Mouse (Mus musculus) cerebellum, adult 18-20 months (tissue): ENCODE results near the gene Snx27.
A peak's percentile ranks its signal among the peaks of the same experiment; 100 is the strongest.

Experiments
- DNase-seq, 2 experiments: peaks; one replicate each; pipeline ENCODE4 v3.0.0; 2021

Snx27 gene

DNA sequence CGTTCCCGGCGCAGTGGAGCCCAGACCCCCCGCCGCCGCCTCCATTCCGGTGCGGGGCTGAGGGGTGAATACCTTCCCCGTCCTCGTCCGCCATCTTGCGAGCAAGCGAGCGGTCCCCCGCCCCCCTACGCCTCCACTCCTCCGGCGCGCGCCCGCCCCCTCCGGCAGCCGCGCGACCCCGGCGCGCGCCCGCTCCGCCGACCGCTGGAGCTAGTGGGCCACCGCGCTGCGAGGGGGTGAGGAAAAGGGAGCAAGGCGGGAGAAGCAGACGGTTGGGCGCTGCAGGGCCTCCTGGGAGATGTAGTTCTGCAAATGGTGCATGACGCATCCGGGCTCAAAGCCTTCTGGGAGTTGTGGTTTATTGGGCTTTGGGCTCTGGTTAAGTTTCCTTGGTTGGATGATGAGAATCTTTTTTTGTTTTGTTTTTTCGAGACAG is at the start of gene Snx27:
Gene Snx27, minus strand, starts transcription at position 261 of the 436 bp plus-strand sequence.
- peak; percentile 86 to 95 for DNase-seq

DNA sequence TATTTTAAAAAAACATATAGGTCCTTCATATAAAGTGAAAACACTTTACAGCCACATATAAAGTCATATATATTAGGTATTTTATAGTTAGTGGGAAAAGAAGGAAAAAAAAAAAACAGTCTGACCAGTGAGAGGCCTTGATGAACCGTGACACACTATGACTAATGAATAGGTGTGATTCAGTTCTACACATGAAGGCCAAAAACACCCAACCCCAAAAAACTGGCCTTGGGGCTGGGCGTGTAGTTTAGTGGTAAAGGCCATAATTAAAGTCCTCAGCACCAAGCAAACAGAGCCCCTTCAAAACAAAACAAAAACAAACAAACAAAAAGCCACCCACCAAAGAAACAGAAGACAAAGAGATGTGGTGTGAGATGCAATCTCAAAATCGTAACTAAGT is 47.4 kb upstream of the Snx27 start:
- DNase-seq = no peak

DNA sequence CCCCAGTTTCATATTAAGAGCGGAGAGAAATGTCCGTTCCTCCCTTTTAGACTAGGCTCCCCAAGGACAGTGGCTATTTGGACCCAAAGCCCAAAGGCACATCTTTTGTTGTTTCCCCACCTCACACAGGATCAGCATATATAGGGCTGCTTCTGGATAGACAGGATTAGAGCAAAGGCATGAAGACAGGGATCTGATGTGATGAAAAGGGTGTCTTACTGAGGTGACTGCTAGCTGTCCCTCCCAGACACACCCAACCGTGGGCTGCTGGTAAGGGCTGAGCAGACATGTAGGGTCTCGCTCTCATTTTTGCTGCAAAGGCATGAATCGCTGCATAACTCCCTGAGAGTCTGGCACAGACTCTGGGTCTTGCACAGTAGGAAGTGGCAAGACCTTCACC is 46.2 kb upstream of the Snx27 start:
- no peak for DNase-seq

DNA sequence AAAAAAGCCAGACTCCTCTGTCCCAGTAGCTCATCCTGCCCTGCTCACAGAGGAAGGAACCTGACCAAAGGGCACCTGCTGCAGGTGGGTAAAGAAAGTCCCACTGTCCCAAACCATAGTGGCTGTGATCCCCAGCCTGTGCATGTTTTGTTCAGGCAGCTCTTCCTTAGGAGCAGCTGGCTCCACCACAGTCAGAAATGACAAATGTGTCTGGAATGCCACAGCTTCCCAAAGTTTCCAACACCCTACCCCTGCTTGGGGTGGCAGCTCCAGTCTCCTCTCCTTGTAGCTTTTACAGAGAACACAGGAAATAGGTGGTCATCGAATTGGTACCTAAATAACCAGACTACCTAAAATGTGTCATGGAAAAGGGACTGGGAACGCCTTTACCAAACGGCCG is 41.8 kb upstream of the Snx27 start:
- no peak for DNase-seq

GRCm38 (mm10) chr3:94622550-94622949 is 40.0 kb upstream of the Snx27 start:
- no peak for DNase-seq

GRCm38 (mm10) chr3:94621740-94622507 is 39.4 kb upstream of the Snx27 start:
- no peak for DNase-seq

GRCm38 (mm10) chr3:94616717-94617116 is 34.2 kb upstream of the Snx27 start:
- DNase-seq = peak; percentile 37 to 59

- no peak for DNase-seq
Measured at GRCm38 (mm10) chr3:94613258-94613878, 30.9 kb upstream of the Snx27 start.

- no peak for DNase-seq
Measured at GRCm38 (mm10) chr3:94612274-94612673, 29.8 kb upstream of the Snx27 start.

GRCm38 (mm10) chr3:94611834-94612233 is 29.3 kb upstream of the Snx27 start:
- DNase-seq = no peak

DNA sequence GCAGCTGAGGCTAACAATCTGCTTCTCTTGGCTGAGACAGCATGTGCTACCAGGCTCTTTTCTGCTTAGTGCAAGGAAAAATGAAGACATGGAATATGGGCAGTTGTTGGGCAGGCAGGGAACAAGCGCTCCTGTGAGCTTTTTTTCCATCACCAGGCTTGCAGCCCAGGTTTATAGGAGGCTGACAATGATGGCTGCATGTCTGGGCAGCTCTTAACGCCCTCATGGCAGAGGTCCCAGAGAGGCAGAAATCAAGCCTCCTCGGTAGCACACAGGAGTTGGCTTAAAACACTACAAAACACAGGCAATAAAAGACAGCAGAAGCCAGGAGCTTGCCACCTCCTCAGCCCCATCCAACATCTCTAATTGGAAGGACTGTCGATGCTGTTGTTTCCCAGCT is 28.8 kb upstream of the Snx27 start:
- DNase-seq = peak; percentile 20 to 26

- DNase-seq = peak; percentile 14 to 19
Measured at GRCm38 (mm10) chr3:94610581-94610980, 28.1 kb upstream of the Snx27 start.

- DNase-seq = no peak
Measured at GRCm38 (mm10) chr3:94609621-94610020, 27.1 kb upstream of the Snx27 start.

- DNase-seq = peak; percentile 73 to 76
Measured at GRCm38 (mm10) chr3:94601959-94602358, 19.4 kb upstream of the Snx27 start.

DNA sequence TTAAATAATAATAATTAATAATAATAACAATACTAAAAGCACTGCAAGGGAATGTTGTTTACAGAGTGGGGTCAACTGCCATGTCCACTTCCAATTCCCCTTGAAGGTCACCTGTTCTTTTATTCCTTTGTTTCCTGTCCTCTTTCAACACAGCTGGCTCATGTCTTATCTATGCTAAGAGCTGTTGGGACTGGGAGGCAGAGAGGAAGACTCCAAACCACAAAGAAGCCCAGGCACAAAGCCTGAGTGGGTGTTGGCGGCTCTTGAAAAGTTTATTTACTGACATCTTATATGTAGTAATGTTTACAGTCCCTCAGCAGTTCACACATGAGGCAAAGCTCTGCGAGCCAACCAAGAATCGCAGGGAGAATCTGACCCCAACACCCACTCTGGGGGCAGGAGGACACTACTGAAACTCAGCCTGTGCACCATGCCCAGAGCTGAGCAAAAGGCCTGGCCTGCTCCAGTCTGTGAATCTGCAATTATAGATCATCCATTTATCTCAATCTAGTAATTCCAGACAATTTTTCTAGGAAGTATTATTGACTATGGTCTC is 14.8 kb upstream of the Snx27 start:
- no peak for DNase-seq

DNA sequence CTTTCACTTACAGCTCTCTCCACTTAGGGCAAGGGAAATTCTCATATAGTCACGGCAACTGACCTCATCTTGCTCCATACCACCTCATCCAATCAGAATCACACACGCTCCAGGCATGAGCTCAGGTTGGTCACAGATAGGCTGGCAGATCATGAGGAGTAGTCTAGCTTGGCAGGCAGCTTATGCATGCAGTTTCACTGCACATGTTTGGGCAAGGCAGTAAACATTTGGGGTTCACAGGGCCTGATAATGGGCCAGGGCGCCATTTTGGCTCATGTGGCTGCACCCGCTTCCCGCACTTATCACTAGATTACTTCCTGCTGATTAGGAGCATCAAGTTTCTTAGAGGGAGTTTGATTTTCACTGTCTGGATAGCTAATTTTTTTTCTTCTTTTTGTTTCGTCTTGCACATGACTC is 13.4 kb upstream of the Snx27 start:
- no peak for DNase-seq

GRCm38 (mm10) chr3:94591066-94591465 is 8.6 kb upstream of the Snx27 start:
- DNase-seq = no peak

- DNase-seq = no peak
Measured at GRCm38 (mm10) chr3:94587962-94588361, 5.4 kb upstream of the Snx27 start.

GRCm38 (mm10) chr3:94582944-94583343 is 428 bp upstream of the Snx27 start:
- no peak for DNase-seq

DNA sequence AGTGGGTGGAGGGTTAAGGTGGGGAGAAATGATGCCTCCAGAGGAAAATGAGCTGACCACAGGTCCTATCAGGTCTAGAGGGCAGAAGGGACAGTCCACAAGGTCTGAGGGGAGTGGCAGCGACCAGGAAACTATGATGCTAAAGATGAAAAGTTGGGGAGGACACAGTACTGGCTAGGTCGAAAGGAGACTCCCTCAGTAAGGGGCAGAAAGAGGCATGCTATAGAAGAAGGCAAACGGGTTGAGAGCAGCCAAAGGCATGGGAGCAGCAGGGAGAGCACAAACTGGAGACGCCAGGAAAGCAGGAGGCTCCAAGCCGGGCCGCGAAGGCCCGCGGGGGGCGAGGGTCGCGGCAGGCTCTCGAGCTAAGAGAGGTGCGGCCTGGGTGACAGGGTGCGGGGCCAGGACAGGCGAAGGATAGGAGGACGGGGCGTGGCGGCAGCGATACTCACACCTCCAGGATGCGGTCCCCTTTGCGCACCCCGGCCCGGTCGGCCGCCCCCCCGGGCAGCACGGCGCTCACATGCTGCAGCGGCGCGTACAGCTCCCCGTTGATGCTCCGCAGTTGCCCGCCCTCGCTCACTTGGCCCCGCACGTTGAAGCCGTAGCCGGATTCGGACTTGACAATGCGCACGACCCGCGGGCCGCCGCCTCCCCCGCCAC is 592 bp downstream of the Snx27 start:
- DNase-seq = no peak

GRCm38 (mm10) chr3:94581138-94581780 is 1.3 kb downstream of the Snx27 start:
- peak; percentile 25 to 32 for DNase-seq

GRCm38 (mm10) chr3:94574506-94574905 is 8.0 kb downstream of the Snx27 start:
- DNase-seq = no peak

DNA sequence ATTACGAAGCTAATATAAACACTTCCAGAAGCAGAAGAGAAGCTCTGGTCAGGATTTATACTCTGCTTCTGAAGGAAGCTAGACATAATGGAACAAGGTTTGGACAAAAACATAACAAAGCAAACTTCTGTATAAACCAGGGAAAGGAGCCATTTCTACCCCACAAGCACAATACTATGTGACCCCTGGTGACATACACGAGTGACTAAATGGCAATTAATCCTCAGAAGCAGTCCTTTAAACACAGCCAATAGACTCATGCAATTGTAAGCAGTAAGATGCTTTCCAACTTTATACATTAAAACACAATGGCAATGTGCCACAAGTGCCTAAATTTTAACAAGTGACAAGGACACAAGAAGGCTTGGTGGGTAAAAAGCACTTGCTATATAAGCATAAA is 15.3 kb downstream of the Snx27 start:
- DNase-seq = no peak
